In the genomic region with DNA sequence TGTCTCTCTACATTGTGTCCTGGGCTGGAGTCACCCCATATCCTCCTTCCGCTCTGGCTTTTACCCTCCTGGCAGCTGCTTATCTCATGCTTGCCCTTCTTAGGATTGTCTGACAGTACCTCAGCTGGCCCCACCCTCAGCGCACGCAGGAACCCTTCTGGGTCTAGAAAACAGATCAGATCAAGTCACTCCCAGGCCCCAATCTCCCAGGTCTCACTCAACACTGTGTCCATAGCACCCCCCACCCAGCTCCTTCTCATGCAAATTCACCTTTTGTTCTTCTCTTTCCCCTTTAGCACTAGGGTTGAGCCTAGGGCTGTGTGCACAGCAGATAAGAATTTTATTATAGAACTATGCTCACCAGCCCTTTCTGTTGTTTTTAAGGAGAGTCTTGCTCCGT, we compare ENCODE assay signal across 10 mouse cellular contexts. TPM values are rescaled to one million over a fixed set of nuclear protein-coding genes. Genes with fewer than 3 reads are reported as not detected.
A peak's percentile ranks its signal among the peaks of the same experiment; 100 is the strongest.
DNase-seq lines count a peak whose midpoint lies in the region; ATAC-seq and TF ChIP-seq lines count a peak whose summit lies in the region.
"Had no signal": no experiment of that assay in that cellular context is flagged by ENCODE, and none has a peak within 500 bp of the region (broad histone marks: within the 10 kb centered on the region; RNA-seq: fewer than 3 reads in every experiment).

No protein-coding gene starts in this region.

- ATAC-seq in G1E (ENCODE audit: extremely low read depth, insufficient number of reproducible peaks, low FRiP score, poor library complexity, severe bottlenecking): peak; percentile 65
- no peak for ATAC-seq in hindbrain, embryonic 14.5 days (ENCODE audit: low FRiP score)
- peak; percentile 75 for ATAC-seq in megakaryocyte-erythroid progenitor cell, adult 5-6 weeks (replicated peaks; ENCODE audit: low FRiP score, low TSS enrichment, poor library complexity, severe bottlenecking)
- ATAC-seq in kidney, embryonic 15.5 days (replicated peaks; ENCODE audit: low FRiP score): no peak

- peak; percentile 32 for DNase-seq in cerebellum, adult 9-10 months
- no peak for DNase-seq in cerebellum, adult 18-20 months
- DNase-seq in G1E (ENCODE audit: low spot score): peak; percentile 81
- no peak for DNase-seq in hindbrain, embryonic 14.5 days (ENCODE audit: low spot score)
- no peak for DNase-seq in thymus, postnatal 0 days (ENCODE audit: low spot score)
- no peak for DNase-seq in left cerebral cortex, postnatal 36 days (ENCODE audit: low spot score in 2 of 2)
- DNase-seq: cerebellum, postnatal 14 days had no signal

- no peaks in the 10 kb centered on the region for H3K9me3 ChIP-seq in G1E (replicated peaks)
- no peaks in the 10 kb centered on the region for H3K9me3 ChIP-seq in hindbrain, embryonic 14.5 days (ENCODE audit: control insufficient read depth, low read length)
- H3K9me3 ChIP-seq in kidney, embryonic 15.5 days (replicated peaks): no peaks in the 10 kb centered on the region
- H3K9me3 ChIP-seq: lung, embryonic 15.5 days had no signal

- no peaks in the 10 kb centered on the region for H3K27me3 ChIP-seq in G1E (ENCODE audit: insufficient read depth, low read length)
- H3K27me3 ChIP-seq in hindbrain, embryonic 14.5 days (ENCODE audit: control insufficient read depth, insufficient read depth, low read length): 0 out of 2 replicates have a peak, but pooled peaks cover 4% of the 10 kb centered on the region
- peaks cover 24% of the 10 kb centered on the region for H3K27me3 ChIP-seq in kidney, embryonic 15.5 days

- peak overlapping the region; percentile 30 for H3K9ac ChIP-seq in hindbrain, embryonic 14.5 days
- no peak overlapping the region for H3K9ac ChIP-seq in kidney, embryonic 15.5 days
- H3K9ac ChIP-seq: lung, embryonic 15.5 days had no signal

- H3K36me3 ChIP-seq in G1E (replicated peaks): peaks cover 64% of the 10 kb centered on the region
- H3K36me3 ChIP-seq in hindbrain, embryonic 14.5 days (replicated peaks; ENCODE audit: control insufficient read depth, insufficient read depth): no peaks in the 10 kb centered on the region
- no peaks in the 10 kb centered on the region for H3K36me3 ChIP-seq in kidney, embryonic 15.5 days
- H3K36me3 ChIP-seq: lung, embryonic 15.5 days had no signal

- H3K27ac ChIP-seq in hindbrain, embryonic 14.5 days: no peak overlapping the region; the same call in 1 of the 2 replicates
- no peak overlapping the region for H3K27ac ChIP-seq in kidney, embryonic 15.5 days
- H3K27ac ChIP-seq: lung, embryonic 15.5 days had no signal

- peak overlapping the region; percentile 95 for H3K4me2 ChIP-seq in hindbrain, embryonic 14.5 days (replicated peaks)
- H3K4me2 ChIP-seq in kidney, embryonic 15.5 days: no peak overlapping the region
- H3K4me2 ChIP-seq: lung, embryonic 15.5 days had no signal

- TF ChIP-seq CTCF in G1E (IDR thresholded peaks at IDR 0.05; ENCODE audit: low read depth, low read length): no peak

- peaks cover 94% of the 10 kb centered on the region for H3K4me1 ChIP-seq in G1E (ENCODE audit: insufficient read depth, low read depth, low read length)
- H3K4me1 ChIP-seq in hindbrain, embryonic 14.5 days (replicated peaks; ENCODE audit: control insufficient read depth, insufficient read depth, low read length): peaks cover 55% of the 10 kb centered on the region
- H3K4me1 ChIP-seq in kidney, embryonic 15.5 days: peaks cover 54% of the 10 kb centered on the region

- peak overlapping the region; percentile 67 for H3K4me3 ChIP-seq in G1E (ENCODE audit: low read depth, low read length)
- no peak overlapping the region for H3K4me3 ChIP-seq in hindbrain, embryonic 14.5 days (replicated peaks; ENCODE audit: low read length)
- H3K4me3 ChIP-seq in kidney, embryonic 15.5 days (replicated peaks): no peak overlapping the region
- H3K4me3 ChIP-seq: lung, embryonic 15.5 days had no signal

- WGBS in hindbrain, embryonic 14.5 days: 40% methylated on average over 4 of the region's 4 CpGs
- WGBS in kidney, embryonic 15.5 days: 63% methylated on average over 4 of the region's 4 CpGs

- intact Hi-C loops in left cerebral cortex, postnatal 36 days (cut with DNase I): no loop called here

RNA-seq across cellular contexts. Expression of a gene that starts 2.3 kb away (rescaled TPM):
- 94.0 and 120 TPM in 2 replicates for total RNA-seq in G1E (2014; fragmentation: Nextera tagmentation)
- 57.9 and 59.1 TPM in 2 replicates for total RNA-seq in G1E (2017)
- polyA plus RNA-seq in G1E (2012): 14.6 and 23.4 TPM in 2 replicates
- 27.1 and 27.6 TPM in 2 replicates for polyA plus RNA-seq in hindbrain, embryonic 14.5 days (2014; fragmentation: Nextera tagmentation; extraction: Ambion mirVana)
- total RNA-seq in megakaryocyte-erythroid progenitor cell, adult 5-6 weeks (2014; fragmentation: Nextera tagmentation): 32.2 and 45.2 TPM in 2 replicates
- 6.0 and 6.6 TPM in 2 replicates for total RNA-seq in megakaryocyte-erythroid progenitor cell, adult 5-6 weeks (2017)
- 5.9 and 6.7 TPM in 2 replicates for polyA plus RNA-seq in kidney, embryonic 15.5 days (2015; fragmentation: Nextera tagmentation; extraction: Ambion mirVana)
- polyA plus RNA-seq in thymus, postnatal 0 days (2015; fragmentation: Nextera tagmentation; extraction: Ambion mirVana): 1.4 and 1.5 TPM in 2 replicates
- 10 to 100 TPM; 64.4 to 65.5 TPM for total RNA-seq in left cerebral cortex, postnatal 36 days (2021)

RNA-seq across cellular contexts. Expression of a gene that starts 6.3 kb away (rescaled TPM):
- total RNA-seq in G1E (2014; fragmentation: Nextera tagmentation) (3.8 and 3.9 TPM in 2 replicates), G1E (2017) (1.5 and 2.1 TPM in 2 replicates)
- polyA plus RNA-seq in G1E (2012): 1.6 and 1.8 TPM in 2 replicates
- polyA plus RNA-seq in hindbrain, embryonic 14.5 days (2014; fragmentation: Nextera tagmentation; extraction: Ambion mirVana): 3.9 and 5.0 TPM in 2 replicates
- total RNA-seq in megakaryocyte-erythroid progenitor cell, adult 5-6 weeks (2014; fragmentation: Nextera tagmentation): 0.92 TPM in 2 replicates
- total RNA-seq in megakaryocyte-erythroid progenitor cell, adult 5-6 weeks (2017): 0.19 and 0.38 TPM in 2 replicates
- polyA plus RNA-seq in kidney, embryonic 15.5 days (2015; fragmentation: Nextera tagmentation; extraction: Ambion mirVana): 5.1 and 5.6 TPM in 2 replicates
- polyA plus RNA-seq in thymus, postnatal 0 days (2015; fragmentation: Nextera tagmentation; extraction: Ambion mirVana): 0.19 and 0.29 TPM in 2 replicates
- 10 to 100 TPM; 10.0 to 10.4 TPM for total RNA-seq in left cerebral cortex, postnatal 36 days (2021)

RNA-seq across cellular contexts. Expression of a gene that starts 17.6 kb away (rescaled TPM):
- total RNA-seq in G1E (2014; fragmentation: Nextera tagmentation) (22.8 and 41.7 TPM in 2 replicates), G1E (2017) (38.3 and 46.5 TPM in 2 replicates)
- 47.0 and 55.1 TPM in 2 replicates for polyA plus RNA-seq in G1E (2012)
- 8.2 and 10.1 TPM in 2 replicates for polyA plus RNA-seq in hindbrain, embryonic 14.5 days (2014; fragmentation: Nextera tagmentation; extraction: Ambion mirVana)
- total RNA-seq in megakaryocyte-erythroid progenitor cell, adult 5-6 weeks (2014; fragmentation: Nextera tagmentation): 19.8 and 31.0 TPM in 2 replicates
- total RNA-seq in megakaryocyte-erythroid progenitor cell, adult 5-6 weeks (2017): 16.8 and 18.0 TPM in 2 replicates
- 13.6 and 14.3 TPM in 2 replicates for polyA plus RNA-seq in kidney, embryonic 15.5 days (2015; fragmentation: Nextera tagmentation; extraction: Ambion mirVana)
- polyA plus RNA-seq in thymus, postnatal 0 days (2015; fragmentation: Nextera tagmentation; extraction: Ambion mirVana): 6.9 and 8.0 TPM in 2 replicates
- 10 to 100 TPM in 1 of 2 experiments, 1 to 10 TPM in 1; 9.4 to 14.2 TPM for total RNA-seq in left cerebral cortex, postnatal 36 days (2021)

RNA-seq across cellular contexts. Expression of a gene that starts 33.6 kb away (rescaled TPM):
- total RNA-seq in G1E (2014; fragmentation: Nextera tagmentation): 126 and 189 TPM in 2 replicates
- 61.1 and 65.5 TPM in 2 replicates for total RNA-seq in G1E (2017)
- polyA plus RNA-seq in G1E (2012): 209 and 285 TPM in 2 replicates
- polyA plus RNA-seq in hindbrain, embryonic 14.5 days (2014; fragmentation: Nextera tagmentation; extraction: Ambion mirVana): 1,495 and 1,569 TPM in 2 replicates
- 222 and 224 TPM in 2 replicates for total RNA-seq in megakaryocyte-erythroid progenitor cell, adult 5-6 weeks (2014; fragmentation: Nextera tagmentation)
- 72.2 and 95.8 TPM in 2 replicates for total RNA-seq in megakaryocyte-erythroid progenitor cell, adult 5-6 weeks (2017)
- polyA plus RNA-seq in kidney, embryonic 15.5 days (2015; fragmentation: Nextera tagmentation; extraction: Ambion mirVana): 546 and 562 TPM in 2 replicates
- polyA plus RNA-seq in thymus, postnatal 0 days (2015; fragmentation: Nextera tagmentation; extraction: Ambion mirVana): 506 and 523 TPM in 2 replicates
- 1,000 to 10,000 TPM; 1,241 to 1,448 TPM for total RNA-seq in left cerebral cortex, postnatal 36 days (2021)

RNA-seq across cellular contexts. Expression of a gene that starts 39.5 kb away (rescaled TPM):
- 7.2 and 18.7 TPM in 2 replicates for total RNA-seq in G1E (2014; fragmentation: Nextera tagmentation)
- total RNA-seq in G1E (2017): 60.2 and 66.4 TPM in 2 replicates
- 44.1 and 45.3 TPM in 2 replicates for polyA plus RNA-seq in G1E (2012)
- 29.1 and 30.6 TPM in 2 replicates for polyA plus RNA-seq in hindbrain, embryonic 14.5 days (2014; fragmentation: Nextera tagmentation; extraction: Ambion mirVana)
- 50.8 and 51.8 TPM in 2 replicates for total RNA-seq in megakaryocyte-erythroid progenitor cell, adult 5-6 weeks (2014; fragmentation: Nextera tagmentation)
- total RNA-seq in megakaryocyte-erythroid progenitor cell, adult 5-6 weeks (2017): 13.1 and 19.8 TPM in 2 replicates
- 36.7 and 40.9 TPM in 2 replicates for polyA plus RNA-seq in kidney, embryonic 15.5 days (2015; fragmentation: Nextera tagmentation; extraction: Ambion mirVana)
- 27.3 and 29.8 TPM in 2 replicates for polyA plus RNA-seq in thymus, postnatal 0 days (2015; fragmentation: Nextera tagmentation; extraction: Ambion mirVana)
- total RNA-seq in left cerebral cortex, postnatal 36 days (2021): 10 to 100 TPM; 29.1 to 29.5 TPM

Comparison
In these comparisons a context has a peak if more than half of its experiments do, and no peak if none do; other contexts are left out.
1. DNase-seq: peak in cerebellum, adult 9-10 months (single experiment) and G1E (single experiment); none in cerebellum, adult 18-20 months (0 of 2), hindbrain, embryonic 14.5 days (single experiment), thymus, postnatal 0 days (single experiment) and left cerebral cortex, postnatal 36 days (0 of 2).
2. ATAC-seq: peak in G1E (single experiment) and megakaryocyte-erythroid progenitor cell, adult 5-6 weeks (single experiment); none in hindbrain, embryonic 14.5 days (single experiment) and kidney, embryonic 15.5 days (single experiment).